Mouse (Mus musculus): ENCODE data around the gene Mroh8.

Mroh8 gene

DNA sequence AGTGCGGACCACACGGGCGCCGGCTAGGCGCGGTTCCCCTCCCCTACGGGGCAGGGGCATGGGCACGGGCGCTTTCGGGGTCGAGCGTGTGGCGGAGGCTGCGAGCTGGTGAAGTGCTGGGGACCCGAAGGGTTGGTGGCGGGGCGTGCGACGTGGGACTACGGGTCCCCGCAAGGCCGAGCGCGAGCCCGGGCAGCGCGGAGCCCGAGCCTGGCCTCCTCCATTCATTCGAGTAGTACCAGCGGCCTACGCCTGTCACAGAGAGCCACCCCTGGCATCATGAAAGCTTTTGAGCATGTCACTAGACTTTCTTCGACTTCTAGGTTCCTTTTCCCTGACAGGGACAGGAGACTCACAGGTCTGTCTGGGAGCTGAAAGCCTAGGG, at the start of gene Mroh8:
Gene Mroh8, minus strand, starts transcription at position 134 of the 385 bp plus-strand sequence.
- no peak for DNase-seq

DNA sequence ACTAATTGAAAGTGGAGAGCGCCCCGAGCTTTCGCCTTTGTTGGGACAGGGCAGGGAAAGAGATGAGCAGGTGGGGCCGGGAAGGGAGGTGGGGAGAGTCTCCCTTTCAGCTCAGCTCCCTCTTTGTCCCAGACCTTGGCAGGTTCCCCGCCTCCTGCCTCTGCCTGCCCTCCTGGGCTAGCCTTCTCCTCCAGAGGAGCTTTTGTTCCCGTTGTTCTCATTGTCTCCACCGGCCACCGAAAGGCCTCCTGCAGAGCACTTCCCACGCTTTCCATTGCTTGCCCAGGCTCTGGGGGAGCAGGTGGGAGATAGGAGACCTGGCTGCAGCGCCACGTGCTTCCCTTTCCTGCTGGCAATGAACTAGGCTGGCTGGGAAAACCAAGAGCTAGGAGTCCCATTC, 49.2 kb upstream of the Mroh8 start:
- peak; percentile 65 for DNase-seq

DNA sequence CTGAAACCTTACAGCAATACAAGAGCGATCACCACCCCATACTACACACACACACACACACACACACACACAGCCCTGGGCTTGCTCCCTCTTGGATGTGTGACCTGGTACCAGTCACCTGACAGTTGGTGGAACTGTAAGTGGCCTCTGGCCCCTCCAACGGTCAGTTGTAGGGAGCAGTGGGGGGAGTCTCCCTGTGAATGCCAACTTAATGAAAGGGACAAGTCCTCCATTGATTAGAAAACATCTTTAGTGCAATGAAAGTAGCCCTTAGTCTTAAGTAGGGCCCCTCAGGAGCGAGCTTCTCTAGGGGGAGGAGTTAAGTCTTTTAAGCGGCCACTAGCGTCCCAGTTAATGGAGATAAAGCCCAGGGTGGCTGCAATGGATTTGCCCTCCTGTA, 48.8 kb upstream of the Mroh8 start:
- peak; percentile 51 for DNase-seq

DNA sequence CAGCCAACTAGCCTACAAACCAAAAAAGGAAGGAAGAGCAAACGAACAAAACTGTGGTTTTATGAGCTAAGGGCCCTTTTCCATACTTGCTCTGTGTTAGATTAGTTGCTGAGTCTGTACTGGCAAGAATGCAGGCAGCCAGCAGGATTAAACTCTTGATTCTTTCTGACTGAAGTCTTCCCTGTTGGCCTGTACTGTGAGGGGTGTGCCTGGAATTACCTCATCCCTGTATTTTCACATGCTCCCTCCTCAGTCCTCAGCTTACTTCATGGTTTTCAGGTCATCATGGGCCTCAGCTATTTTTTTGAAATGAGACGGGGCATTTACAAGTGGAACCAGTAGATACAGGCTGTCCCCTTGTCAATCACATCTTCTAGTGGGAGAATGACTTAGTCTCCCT, 45.9 kb upstream of the Mroh8 start:
- DNase-seq: no peak

DNA sequence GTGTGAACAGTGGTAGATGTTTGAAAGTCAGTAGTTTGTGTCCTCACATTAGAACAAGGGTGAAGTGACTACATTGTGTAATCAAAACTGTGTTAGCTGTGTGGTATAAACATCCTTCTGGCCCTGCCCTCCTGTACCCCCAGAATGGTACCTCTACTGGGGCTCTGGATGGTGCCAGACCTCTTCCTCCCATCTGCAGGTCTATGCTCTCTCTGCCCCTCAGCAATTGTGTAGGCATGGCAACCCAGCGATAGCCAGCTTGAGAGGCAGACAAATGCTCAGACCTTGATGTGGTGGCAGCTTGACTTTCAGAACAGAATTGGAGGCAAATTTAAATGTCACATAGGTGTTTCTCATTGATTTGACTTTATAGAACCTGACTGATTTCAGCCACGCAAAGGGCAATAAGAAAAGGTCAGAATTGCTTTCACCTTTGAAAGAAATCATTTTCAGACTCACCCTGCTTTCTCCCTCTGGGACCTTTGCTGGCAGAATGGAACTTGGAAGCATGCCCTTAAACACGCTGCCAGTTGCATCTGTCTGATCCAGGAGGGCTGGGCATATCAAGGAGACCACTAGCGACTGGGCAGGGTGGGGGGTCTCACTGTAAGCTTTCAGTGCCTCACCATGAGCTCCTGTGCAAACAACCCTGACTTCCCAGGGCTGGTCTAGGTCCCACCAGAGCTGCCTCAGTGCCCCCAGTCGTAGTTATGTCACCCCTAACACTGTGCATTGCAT, 42.8 kb upstream of the Mroh8 start:
- no peak for DNase-seq

DNA sequence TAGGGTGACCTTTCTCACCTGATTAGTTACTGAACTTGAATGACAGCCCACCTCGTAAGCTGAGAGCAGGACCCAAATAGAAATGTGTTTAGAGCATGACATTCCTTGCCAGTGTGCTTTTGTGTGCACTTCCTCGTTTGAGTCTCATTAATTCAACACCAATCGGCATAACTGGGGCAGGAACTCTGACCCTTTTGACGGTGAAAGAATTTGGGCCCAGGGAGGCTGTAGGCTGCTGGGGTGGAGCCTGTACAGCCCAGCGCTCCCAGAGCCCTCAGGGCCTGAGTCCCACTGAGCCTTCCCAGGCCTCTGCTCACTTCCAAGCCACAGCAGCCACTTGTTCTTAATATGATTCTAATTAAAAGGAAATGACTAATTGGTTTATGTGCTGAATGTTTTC, 41.5 kb upstream of the Mroh8 start:
- DNase-seq: no peak

DNA sequence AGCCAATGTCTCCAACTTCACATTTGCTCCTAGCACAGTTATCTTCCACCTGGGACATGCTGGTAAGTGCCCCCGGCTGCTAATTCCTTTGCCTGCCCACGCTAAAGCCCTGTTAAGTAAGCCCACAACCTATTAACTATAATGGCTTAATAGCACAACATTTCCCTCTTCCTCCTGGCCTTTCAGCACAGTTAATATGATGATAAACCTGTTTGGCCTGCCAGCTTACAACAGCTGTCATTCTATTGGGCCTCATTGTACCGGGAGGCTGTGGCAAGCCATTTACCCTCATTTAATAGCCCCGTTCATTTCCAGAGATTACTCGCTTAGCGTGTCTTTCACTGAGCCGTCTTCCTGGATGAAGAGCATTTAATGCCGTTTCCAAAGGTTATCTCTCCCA, 40.8 kb upstream of the Mroh8 start:
- no peak for DNase-seq

DNA sequence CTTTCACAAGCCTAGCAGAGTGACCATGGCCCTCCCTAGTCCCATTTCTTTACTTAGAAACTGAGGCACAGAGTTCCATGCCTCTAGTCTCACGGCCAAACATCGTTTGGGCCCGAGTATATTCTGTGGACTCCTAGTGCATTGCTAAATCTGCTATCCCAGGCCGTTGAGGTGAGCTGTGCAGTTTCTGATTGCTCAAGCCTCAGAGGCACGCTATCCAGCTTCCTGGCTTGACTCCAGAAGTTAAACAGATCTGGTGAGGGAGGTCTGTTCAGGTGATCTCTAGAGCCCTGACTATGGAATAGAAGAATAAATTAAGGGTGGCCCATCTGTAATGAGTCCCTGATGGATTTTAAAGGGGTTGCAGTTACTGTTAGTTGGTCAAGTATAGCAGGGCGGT, 37.9 kb upstream of the Mroh8 start:
- no peak for DNase-seq

DNA sequence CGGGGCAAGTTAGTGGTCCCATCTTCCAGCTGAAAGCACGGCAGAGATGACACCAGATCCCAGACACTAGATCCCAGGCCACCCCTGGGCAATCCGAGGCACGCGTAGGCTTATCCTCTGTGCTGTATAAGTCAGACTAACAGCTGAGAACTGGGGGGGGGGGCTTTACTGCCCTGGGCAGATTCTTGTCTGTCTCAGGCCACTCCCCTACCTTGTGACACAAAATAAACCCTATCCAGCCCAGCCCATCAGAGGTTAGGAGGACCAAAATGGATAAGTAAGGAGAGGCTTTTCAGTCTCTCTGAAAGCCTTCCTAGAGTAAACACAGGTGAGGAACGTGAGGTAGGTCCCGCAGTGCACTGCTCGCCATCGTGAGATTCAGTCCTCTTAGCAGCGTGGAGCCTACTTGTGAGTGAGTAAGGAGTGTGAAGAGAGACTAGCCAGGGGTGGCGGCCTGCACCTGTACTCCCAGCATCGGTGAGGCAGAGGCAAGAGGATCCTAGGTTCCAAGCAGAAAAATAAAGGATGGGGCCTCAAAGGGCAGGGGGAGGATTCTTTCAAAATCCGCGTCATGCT, 37.1 kb upstream of the Mroh8 start:
- no peak for DNase-seq

DNA sequence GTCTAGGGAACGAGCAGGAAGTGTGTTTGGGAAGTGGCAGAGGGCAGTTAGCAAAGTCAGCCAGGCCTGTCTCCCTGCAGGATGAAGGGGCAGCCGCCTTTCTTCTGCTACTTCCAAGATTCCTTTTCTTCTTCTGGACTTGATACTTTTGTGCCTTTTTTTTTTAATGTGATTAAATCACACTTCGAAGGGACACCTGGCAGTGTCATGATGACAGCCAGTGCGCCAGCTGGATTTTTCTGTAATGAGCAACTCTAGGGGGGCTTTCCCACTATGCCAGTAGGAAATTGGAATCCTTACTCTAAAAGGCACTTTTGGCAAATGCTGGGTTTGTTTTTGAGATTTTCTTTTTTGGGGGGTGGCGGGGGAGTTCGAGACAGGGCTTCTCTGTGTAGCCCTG, 36.1 kb upstream of the Mroh8 start:
- no peak for DNase-seq

DNA sequence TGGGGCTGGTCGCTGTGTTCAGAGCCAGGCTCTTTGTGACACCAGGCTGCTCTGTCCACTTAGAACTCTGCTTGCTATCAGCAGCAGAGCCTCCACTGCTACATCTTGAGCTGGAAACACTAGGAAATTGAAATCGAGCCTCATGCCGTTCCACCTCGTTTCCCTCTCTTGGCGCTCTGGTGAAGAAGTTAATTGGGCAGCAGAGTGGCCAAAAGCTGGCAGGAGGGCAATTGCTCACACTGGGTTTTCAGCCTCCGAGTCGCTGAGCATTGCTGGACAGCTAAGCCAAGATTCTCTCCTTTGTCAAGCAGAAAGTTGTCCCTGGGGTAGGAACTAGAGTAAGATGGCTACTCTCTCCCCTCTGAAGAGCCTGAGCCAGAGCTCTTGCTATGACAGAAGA, 35.0 kb upstream of the Mroh8 start:
- no peak for DNase-seq

DNA sequence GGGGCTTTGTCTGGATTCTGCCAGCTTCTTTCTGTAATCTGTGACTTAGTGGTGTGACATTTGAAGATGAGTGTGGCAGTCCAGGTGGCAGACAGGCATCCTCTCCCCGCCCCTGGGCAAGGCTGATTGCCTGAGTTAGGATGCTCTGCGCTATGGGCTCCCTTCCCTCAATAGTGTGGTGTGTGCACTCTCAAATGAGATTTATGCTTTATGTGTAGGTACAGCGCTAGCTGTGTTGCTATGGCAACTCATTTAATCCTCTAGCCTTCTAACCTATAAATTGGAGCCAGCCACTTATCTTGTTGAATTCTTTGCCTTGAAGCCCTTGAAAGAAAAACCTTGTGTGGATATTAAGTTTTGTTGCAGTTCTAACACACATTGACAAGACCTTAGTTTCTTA, 34.4 kb upstream of the Mroh8 start:
- no peak for DNase-seq

DNA sequence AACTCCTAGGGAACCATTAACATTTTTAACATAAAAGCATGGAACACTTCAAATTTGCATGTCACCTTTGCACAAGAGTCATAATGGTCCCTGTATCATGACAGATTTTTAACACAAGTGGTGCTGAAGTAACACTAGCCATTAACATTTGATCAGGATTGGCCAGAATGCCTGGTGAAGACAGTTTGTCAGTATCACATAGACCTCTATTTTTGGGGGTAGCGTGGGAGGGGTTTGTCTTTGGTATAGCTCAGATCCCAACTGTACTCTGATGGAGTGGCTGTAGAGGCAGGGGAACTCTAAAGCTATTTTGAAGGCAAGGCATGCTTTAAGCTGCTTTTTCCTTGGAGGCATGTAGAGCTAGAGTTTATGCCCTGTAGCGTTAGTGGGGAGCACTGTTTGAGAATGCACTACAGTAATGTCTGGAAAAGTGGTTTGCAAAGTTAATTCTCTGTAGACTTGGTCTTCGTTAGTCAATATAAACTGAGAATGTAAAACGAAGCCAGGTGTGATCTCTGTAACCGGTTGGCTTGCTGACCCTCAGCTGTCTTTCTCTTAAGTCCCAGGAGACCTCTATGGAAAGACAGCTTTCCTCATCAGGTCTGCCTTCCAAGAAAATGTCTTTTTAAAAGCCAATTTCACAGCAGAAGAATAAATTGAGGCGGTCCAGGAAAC, 31.8 kb upstream of the Mroh8 start:
- no peak for DNase-seq

DNA sequence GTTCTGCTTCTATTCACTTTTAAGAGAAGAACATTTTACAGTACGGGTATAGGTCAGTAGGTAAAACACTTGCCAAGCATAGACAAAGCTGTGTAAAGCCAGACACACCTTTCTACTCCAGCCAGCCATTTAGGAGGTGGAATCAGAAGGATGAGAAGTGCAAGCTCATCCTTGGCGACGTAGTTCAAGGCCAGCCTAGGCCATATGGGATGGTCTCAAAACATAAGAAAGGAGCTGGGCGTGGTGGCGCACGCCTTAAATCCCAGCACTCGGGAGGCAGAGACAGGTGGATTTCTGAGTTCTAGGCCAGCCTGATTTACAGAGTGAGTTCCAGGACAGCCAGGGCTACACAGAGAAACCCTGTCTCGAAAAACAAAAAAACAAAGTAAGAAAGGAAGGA, 30.3 kb upstream of the Mroh8 start:
- no peak for DNase-seq

DNA sequence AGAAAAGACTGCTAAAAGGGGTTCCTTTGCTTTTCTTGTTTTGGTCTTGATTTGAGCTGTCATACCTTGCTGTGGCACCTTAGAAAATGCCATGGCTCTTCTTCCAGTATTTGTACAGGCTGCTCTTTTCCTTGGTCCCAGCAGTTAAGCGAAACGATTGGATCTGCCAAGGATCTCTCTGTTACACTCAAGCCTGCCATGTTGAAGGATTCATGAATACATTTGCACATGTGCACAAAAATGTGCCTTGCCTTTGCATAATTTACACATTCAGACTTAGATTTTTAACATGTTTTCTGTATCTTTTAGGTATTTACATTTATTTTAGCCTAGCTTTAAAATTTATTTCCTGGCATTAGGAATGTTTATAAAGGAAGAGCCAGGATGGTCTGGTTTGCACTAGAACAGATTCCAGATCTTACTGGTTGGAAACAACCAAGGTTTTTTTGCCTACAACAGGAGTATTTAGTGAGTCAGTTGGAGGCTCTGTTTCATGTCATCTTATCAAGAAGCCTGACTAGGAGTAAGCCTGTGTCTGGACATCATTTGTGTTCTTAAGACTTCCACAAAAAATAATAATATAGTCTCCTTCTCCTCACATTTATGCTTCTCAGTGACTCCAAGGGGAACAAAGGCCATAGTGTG, 29.0 kb upstream of the Mroh8 start:
- no peak for DNase-seq

DNA sequence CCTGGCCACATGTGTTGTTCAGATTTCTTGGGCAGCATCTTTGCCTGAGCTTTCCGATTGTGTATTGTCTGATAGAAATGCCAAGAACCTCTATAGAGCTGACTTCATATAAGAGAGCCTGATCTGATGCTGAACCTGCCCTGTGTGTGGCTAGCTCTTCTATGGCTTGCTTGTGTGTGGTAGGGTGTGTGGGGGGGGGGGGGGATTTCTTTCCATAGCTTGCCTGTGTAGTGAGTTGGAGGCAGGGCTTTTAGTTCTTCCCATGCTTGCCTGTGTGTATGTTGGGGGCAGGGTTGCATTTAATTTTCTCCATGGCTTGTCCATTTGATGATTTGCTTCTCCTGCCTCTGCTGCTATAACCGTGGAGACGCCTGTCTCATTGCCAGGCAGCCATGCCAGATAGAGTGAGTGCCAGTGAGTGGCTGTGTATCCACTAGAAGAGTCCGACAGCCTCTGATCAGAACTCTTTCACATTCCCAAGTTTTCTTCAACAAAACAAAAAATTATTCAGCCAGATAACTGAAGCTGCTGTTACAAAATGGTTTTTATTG, 28.4 kb upstream of the Mroh8 start:
- no peak for DNase-seq

DNA sequence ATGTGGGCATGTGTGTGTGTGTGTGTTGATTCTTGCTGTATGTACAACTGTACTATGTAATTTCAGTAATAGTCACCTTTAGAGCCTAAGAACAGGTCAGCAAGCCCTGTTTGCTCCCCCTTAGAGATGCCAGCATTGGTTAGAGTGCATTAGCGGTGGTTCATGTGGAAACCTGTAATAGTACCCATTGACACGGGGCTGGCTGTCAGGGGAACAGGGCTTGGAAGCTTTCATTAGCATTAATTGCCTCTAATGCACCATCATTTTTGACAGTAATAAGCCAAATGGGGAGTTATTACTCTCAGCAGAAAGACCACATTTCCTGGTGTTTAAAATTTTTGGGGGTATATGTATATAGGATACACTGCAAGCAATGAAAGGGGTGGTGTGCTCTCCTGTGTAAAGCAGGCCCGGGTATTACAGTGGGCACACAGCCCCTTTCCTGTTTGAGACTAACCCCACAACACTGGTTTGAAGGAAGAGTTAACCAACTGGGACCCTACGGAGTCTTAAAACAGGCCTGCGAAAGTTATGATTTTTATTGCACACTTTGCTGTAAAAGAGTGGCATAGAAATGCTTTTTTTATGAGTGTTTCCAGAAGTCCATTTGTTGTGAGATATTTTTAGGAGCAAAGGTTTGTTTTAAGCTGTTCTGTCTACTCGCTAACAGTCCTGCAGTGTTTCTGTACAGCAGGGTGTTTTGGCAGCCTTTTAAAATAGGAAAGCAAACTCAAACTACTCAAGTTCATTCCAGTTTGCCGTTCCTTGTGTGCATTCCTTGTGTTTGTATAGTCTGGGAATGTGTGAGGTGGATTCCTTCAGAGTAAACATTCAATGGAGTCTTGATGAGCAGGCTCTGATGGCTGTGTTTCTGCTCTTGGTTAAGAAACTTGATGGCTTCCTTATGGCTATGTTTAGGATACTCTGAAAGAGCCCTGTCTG, 27.0 kb upstream of the Mroh8 start:
- no peak for DNase-seq

DNA sequence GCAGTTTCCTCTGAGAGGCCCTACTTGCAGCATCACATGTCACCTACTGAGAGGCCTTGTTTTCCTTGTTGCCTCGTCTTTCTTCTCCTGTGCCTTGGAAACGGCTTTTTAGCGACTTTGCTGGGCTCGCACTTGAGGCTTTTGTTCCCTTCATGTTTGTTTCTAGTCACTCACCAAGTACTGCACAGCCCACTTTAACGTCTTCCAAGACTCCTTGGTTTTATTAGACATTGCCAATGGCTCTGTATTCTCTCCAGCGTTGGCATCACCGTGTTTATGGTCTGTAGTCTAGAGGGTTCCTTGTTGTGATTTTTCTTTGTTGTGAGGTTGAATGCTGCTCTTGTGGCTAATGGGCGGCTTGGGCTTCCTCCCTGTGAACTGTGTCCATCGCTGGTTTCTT, 23.7 kb upstream of the Mroh8 start:
- DNase-seq: no peak

DNA sequence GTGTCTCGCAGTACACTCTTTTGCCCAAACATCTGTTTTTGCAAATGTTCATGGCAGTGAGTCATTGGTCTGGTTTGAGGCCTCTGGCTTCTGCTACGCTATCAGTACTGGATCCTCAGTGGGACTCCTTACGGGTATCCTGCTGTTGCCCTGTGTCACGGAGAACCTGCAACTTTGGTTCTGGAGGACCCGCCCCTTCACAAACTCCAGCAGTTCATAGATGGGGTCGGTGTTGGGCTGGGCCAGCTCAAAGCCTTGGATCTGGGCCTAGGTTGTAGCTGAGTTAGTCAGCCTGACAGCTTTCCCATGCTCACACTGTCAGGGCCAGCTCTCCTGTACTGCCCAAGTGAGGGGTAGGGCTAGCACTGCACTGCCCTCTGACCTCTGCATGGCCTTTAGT, 20.7 kb upstream of the Mroh8 start:
- no peak for DNase-seq

DNA sequence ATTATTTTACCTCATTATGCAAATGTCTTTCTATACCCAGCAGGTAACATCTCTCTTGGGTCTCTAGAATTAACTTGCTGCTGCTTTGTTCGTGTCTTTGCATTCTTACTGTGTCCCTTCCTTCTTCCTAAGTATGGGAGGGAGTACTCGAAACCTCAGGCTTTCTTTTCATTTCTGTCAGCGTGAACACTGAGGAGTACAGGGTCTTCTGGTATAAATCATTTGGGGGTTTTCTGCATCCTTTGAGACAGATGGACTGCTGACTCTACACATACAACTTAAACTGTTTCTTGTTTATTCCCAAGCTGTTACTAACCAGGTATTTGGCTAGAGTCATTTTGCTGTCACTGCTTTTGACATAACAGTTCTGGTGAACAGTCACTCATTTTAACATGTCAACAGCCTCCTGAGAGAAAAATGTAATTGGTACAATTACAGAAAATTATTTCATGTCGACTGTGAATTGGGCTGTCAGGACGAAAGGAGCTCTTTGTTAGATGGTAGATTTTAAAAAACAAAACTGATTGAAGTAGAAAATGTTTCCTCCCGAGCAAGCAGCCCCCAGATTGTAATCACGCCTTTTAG, 16.8 kb upstream of the Mroh8 start:
- DNase-seq: no peak

DNA sequence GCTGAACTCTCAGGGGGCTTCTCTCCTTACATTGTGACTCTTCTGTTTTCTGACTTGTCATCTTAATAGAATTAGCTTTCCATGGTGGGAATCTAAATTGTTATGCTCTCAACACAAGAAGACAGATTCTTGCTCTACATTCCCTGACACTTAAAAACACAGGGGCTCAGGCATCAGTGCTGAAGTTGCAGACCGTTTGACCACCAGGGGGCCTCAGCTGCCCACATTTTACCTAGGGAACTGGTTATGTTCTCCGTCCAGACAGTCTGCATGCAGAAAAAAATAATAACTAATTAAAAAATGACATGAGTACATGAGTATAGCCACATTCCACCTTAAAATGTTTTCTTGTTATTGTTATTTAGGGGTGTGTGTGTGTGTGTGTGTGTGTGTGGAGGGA, 12.7 kb upstream of the Mroh8 start:
- DNase-seq: peak; percentile 75

DNA sequence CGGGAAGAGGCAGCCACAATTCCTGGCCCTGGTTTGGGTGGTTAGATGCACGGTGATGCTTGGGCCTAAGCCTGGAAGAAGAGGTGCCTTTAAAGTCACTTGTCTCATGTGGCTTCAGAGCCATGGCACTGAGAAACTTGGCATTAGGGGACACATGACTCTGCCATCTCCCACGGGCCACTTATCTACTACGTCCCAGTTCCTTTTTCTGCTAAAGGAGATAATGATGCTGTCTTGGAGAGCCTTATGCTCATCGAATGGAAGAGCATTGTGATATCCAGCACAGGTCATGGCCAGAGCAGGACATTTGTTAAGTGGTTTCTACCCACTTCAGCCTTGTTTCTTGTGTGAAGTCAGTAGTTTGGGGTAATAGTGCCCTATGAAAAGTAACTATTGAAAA, 9.6 kb upstream of the Mroh8 start:
- DNase-seq: no peak
